Mouse (Mus musculus) lung, postnatal 36 days (tissue): ENCODE results near the gene Slc25a41.
A peak's percentile ranks its signal among the peaks of the same experiment; 100 is the strongest.

Experiments used
- DNase-seq: peaks from one replicate; pipeline ENCODE4 v3.0.0; 2022; ENCODE audit warnings: mixed read lengths

The Slc25a41 gene

DNA sequence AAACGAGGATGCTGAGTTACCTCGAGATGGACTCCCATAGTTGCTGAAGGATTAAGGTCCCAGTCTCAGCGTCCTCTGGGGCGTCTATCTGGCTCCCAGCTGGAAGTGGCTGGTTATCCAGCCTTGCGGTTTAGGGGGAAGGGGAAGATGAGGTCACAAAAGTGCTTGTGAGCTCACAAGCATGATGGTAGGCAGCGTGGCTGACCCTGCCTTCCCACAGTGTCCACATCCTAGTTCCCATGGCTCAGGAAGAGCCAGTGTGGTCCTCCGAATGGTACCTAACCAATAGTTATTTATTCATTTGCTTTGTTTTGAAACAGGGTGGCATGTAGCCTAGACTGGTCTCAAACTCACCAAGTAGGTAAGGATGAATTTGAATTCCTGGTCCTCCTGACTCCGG, at the start of gene Slc25a41:
Gene Slc25a41 (minus strand): TSS at position 101 of the 400 bp plus-strand sequence.
- no peak for DNase-seq

DNA sequence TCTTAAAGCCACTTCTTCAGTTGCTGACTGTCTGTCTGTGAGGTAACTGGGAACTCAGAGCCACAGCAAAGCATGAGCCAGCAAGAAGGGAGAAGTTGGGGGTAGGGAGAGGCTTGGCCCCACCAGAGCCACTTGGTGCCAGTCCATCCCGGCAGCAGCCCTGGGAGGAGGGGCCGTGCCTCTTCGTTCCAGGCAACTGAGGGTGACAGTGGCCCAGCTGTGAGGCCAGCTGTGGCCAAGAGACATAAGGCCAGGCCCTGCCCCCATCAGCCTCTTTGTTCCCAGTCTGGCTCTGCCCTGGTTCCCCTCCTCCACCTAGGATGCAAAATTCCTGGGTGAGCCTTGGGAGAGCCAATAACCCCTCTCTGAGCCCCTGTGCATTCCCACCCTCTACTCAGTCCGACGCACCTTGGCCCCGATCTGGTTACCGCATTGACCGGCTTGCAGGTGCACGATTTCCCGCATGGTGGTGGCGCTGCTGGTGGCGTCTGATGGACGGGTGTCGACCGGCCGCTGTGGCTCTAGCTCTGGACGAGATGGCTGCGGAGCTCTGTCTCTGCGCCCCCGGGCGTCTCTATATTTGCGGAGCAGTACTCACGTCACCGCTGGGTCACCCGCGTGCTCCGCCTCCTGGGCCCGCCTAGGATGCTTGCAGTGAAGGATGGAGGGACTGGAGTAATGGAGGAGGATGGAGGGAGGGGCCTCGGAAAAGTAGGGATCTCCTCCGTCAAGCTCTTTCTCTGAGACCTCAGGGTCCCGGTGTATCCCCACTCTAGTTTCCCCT, 45.8 kb upstream of the Slc25a41 start, which contains the start of gene Tubb4a:
Gene Tubb4a (minus strand): TSS at position 734 of the 784 bp plus-strand sequence.
- DNase-seq, result peak; percentile 32

DNA sequence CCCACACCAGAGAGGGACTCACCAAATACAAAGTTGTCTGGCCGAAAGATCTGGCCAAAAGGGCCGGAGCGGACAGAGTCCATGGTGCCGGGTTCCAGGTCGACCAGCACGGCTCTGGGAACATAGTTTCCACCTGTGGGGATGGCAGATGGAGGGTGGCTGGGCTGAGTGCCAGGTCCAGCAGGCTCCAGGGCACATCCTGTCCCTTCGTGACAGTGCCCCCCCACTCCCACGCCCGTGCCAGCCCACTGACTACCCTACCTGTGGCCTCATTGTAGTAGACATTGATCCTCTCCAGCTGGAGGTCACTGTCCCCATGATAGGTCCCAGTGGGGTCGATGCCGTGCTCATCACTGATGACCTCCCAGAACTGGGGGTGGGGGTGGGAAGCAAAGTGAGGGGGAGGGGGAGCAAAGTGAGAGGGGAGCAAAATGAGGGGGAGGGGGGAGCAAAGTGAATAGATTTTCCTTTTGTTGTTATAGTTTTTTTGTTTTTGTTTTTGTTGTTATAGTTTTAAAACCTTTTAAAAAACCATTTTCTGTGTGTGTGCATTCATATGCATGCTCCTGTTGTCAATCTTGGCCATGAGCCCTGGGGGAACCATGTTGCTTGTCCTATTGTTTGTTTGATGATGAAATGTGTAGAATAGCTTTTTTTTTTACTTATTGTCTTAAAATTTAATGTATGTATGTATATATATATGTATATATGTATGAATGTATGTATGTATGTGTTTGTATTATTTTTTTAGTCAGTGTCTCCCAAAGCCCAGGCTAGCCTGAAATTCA, 44.7 kb upstream of the Slc25a41 start:
- DNase-seq, result no peak

DNA sequence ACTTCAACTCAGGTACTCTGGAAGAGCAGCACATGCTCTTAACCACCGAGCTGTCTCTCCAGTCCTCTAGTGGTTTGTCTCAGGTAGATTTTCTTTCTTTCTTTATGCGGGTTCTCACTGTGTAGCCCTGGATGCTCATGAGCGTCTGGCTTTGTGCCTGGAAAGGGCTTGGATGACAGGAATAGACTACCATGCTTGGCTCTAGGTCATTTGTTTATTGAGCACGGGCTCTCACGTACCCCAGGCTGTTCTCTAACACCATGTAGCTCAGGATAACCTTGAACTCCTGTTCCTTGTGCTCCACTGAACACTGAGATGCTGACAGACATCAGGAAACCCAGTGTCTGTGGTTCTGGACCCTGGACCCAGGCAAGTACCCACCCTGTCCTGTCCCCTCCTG, 41.0 kb upstream of the Slc25a41 start:
- DNase-seq, result no peak

DNA sequence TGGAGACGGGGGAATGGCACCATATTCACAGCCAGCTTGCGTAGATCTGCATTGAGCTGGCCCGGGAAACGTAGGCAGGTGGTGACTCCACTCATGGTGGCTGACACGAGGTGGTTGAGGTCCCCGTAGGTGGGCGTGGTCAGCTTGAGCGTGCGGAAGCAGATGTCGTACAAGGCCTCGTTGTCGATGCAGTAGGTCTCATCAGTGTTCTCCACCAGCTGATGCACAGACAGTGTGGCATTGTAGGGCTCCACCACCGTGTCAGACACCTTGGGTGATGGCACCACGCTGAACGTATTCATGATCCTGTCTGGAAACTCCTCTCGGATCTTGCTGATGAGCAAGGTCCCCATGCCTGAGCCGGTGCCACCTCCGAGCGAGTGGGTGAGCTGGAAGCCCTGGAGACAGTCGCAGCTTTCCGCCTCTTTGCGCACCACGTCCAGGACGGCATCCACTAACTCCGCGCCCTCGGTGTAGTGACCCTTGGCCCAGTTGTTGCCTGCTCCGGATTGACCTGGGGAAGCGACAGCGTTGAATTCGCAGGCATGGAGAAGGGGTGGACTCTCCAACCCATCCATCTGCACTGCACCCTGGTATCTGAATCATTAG, 39.9 kb upstream of the Slc25a41 start:
- DNase-seq, result no peak

DNA sequence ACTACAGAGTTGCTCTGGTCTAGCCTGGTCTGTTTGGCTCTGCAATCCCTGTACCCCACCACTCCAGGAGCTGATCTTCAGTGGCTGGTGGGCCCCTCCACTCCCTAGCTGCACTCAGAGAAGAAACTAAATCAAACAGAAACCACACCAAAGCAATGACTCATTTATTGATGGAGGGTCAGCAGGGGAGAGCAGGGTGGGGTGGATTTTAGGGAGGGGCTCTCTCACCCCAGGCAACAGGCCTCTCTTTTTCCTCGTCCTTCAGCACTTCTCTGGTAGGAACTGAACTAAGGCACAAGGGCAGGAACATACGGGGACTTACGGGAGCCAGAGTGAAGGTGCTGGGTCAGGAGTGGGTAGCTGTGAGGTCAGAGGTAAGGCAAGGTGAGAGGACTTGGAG, 38.5 kb upstream of the Slc25a41 start:
- DNase-seq, result no peak

DNA sequence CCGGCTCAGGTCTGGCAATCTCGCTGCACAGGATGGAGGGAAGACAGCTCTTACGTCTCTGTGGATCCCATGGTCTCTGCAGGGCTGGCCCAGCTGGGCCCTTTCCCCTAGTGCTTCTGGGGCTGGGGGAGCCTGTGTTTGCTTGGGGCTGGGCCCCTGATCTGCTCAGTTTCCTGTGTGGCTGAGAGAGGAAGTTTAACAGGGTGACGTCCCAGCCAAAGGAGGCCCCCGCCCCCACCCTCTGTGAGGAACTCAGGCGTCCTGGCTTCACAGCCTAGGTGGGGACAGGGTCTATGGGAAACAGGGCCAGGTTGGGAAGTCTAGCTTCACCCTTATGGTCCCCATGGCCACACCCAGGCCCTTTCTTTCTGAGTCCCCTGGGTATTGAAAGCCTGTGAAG, 36.9 kb upstream of the Slc25a41 start, which contains the start of gene Dennd1c:
Gene Dennd1c (minus strand): TSS at position 179 of the 400 bp plus-strand sequence.
- peak; percentile 49 for DNase-seq

DNA sequence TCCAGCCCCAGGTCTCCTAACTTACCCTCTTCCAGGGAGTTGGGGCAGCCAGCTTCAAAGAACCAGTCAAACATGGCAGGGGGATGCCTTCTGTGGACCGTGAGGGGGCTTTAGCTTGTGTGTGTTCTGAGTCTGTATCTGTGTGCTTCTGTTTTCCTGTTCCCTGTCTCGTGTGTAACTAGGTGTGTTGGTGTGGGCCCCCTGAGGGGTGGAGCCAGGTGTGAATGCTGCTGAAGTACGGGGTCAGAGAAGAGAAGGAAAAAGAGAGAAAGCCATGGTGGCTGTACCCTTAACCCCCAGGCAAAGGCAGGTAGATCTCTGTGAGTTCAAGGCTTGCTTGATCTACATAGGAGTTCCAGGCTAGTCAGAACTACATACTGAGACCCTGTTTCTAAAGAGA, 35.5 kb upstream of the Slc25a41 start:
- DNase-seq, result no peak

DNA sequence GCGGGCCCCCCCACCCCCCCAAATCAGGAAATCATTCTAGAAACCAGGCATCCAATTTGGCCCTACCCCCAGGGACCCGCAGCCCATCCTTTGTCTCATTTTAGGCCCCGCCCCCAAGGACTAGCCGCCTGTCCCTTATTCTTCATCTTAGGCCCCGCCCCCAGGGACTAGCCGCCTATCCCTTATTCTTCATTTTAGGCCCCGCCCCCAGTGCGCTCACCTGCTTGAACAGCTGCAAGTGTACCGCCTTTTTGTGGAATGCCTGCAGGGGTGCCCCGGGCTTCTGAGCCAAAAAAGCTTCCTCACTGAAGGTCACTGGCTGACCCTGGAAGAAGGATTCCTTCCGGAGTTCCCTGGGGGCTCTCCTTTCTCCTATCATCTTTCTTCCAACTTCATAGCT, 29.2 kb upstream of the Slc25a41 start:
- DNase-seq, result peak; percentile 77

DNA sequence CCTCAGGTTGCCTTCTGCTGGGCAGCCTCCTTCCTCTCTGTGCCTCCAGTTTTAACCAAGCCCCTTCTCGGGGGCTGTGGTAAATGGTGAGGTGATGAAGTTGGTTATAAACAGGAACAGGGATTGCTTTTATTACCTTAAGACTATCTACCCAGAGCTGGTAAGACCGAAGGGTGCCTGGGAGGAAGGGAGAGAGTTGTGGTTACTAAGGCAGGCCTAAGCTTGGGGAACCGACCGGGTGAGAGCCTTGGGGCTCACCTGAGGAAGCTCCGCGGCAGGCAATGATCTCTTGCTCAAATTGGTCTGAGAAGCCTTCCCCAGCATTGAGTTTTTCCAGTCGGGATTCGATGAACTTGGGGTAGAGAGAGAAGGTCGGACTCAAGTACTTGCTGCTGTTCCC, 28.8 kb upstream of the Slc25a41 start:
- no peak for DNase-seq

DNA sequence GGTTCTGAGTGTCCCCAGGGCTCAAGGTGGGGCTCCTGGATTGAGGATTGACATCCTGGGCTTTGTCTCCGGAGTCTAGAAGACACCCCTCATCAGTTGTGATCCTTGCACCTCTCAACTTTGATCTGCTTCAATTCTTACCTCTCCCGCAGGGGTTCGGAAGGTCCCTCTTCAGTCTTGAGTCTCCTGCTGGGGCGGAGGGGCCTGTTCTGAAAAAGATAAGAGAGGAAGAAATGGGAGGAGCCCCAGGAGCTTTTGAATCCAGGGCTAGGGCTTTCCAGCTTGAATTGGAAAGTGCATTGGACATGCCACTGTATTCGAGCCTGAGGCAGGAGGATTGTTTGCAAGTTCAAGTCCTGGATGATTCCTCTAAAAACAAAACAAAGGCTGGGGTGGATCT, 25.5 kb upstream of the Slc25a41 start:
- no peak for DNase-seq

DNA sequence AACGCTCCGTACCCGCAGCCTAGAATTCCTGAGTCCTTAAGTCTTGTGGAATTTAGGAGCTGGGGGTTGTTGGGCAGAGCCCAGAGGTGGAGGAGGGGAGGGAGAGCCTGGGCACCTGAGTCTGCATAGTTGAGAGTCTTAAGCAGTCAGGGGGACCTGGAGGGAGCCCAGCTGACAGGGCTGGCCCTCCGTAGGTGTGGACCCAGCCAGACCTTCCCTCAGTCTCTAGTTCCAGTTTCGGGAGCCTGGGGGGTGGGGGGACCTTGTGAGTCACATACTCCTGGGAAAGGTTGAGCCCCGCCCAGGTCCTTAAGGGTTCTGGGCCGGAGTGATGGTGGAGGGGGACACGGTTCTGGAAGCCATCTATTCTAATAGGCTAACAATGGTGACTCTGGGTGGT, 21.6 kb upstream of the Slc25a41 start:
- peak; percentile 68 for DNase-seq

DNA sequence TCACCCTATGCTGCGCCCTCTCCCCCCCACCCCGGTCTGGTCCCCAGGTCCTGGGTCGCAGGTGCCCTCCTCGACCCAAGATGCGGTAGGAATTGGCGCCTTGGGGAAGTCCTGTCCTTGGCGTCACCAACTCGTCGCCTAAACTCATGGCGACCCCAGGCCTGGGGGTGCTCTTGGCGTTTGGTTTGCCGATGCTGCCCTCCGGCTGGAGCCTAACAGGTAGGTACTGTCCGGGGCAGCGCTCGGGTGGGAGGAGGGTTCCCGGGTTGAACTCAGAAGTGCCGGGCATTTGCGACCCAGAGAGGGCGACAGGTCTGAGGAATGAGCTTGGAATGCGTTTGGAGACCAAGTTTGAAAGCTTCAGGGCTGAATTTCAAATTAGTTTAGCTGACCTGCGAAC, 21.1 kb upstream of the Slc25a41 start:
- DNase-seq, result no peak

DNA sequence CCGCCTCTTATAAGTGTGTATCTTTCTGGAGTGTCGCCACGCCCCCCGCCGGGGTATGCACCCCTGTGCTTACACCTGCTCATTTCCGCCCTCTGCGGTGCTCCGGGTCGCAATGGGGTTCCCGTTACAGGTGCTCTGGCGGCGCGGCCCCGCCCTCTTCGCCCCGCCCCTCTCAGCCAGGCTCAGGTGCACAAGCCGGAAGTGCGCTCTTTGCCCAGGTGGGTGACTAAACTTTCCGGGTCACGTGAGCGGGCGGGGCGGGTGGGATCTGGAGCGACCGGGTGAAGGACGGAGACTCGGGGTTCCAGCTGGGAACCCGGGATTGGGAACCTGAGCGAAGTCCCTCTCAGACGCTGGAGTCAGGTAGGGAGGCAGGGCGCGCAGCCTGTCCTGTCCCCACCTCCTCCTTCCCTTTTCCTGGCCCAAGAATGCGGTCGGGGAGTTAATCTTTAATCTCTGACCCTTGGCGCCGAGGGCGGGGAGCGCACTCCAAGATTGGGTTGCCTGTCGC, 20.6 kb upstream of the Slc25a41 start:
- DNase-seq, result peak; percentile 90

DNA sequence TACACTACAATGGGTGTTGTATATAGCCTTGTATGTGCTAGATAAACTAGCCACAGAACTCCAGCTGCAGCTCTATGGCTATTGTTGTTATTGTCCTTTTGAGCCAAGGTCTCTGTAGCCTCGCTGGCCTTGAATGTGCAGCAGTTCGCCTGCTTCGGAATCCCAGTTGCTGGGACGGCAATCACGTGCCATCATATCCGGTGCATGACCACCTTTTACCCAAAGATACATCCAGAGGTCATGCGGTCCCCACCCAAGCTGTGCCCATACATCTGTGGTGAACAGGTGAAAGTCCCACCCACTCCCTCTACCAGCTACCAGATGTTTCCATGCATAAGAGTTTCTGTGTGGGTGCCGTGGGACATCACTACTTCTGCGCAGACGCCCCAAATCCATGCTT, 19.6 kb upstream of the Slc25a41 start:
- DNase-seq, result no peak

DNA sequence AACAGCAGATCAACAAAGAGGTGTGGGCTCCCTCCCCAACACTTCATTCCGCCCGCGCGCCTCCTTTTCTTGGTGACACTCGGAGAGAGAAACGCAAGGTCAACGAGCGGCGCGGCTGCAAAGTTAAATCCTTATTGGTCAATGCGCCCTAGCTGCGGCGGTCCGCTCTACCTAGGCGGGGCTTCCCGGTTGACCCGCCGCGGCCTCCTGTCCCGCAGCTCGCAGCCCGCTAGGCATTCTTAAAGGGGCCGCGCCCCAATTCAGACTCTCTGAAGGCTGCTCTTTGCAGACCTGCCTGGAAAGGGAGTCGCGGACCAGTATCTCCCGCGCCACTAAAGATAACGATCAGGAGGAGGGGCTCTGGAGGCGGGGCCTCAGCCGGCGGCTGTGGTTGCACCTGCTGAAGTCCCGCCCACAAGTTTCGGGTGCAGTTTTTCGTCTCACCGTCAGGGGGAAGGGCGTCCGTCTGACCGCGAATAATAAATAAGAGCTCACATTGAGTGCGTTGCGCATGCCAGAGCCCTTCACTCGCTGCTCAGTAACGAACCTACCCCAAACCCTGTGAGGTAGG, 18.9 kb upstream of the Slc25a41 start:
- DNase-seq, result peak; percentile 98

DNA sequence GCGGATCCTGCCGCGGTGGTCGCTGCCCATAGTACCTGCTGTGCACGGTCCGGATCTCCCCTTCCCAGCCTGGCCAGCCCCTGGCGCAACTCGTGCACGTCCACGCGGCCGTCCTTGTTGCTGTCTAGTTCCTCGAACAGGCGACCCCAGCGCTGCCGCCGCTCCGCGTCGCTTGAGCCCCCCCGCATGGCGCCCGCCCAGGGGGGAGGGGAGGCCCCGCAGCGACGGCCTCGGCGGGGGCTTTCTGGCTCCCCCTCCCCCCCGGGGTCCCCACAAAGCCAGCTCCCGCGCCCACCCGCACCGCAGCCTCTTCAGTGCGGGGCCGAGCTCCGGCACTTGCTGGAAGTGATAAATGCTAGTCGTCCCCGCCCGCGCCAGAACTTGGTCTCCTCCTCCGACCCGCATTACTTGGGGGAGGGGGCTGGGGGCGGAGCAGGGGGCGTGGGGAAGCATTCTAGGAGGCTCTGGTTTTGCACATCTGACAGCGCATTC, 18.1 kb upstream of the Slc25a41 start, which contains the start of gene Slc25a23:
Gene Slc25a23 (minus strand): TSS at position 378 of the 492 bp plus-strand sequence.
- DNase-seq, result peak; percentile 71

DNA sequence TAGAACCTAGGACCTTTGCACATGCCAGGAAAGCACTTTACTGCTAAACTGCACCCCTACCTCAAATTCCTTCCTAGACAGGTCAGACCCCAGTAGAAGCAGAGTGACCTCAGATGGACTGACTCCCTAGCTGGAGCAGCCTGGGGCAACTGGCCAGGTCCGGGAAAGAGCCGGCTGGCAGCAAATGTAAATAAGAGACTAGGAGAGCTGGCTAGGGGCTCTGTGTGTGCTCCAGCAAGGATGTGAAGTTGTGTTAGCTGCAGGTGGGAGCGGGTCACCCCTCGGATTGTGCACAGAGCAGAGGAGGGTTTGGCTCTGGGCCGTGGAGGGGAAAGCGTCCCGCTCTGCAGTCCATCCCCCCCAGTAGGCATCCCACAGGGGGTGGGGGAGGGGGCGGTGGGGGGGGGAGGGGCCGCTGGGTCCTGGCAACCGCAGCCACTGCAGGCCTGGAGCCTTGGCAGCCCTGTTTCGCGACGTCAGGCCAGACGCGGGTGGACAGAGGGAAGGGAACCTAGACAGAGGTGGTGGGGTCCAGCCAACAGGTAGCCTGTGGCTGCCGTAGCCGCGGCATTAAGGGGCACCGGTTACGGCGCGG, 17.5 kb upstream of the Slc25a41 start, which contains the start of gene Crb3:
Gene Crb3 (plus strand): TSS at position 215 of the 595 bp plus-strand sequence.
- DNase-seq, result peak; percentile 42

DNA sequence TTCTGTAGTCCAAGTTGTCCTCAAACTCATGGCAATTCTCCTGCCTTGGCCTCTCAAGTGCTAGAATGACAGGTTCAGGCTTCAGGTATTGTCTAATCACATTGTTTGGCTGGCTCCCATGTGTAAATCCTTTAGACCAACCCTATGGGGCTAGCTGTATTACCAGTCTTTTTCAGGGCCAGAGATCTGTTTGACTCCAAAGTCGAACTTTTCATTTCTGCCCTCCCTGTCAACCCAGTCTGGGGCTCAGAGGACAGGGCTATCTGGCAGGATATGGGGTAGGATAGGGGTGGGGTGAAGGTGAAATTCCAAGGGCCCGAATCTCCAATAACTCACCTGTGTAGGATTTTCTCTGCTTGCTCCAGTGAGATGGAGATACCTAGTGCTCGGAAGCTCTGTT, 14.8 kb upstream of the Slc25a41 start:
- no peak for DNase-seq

DNA sequence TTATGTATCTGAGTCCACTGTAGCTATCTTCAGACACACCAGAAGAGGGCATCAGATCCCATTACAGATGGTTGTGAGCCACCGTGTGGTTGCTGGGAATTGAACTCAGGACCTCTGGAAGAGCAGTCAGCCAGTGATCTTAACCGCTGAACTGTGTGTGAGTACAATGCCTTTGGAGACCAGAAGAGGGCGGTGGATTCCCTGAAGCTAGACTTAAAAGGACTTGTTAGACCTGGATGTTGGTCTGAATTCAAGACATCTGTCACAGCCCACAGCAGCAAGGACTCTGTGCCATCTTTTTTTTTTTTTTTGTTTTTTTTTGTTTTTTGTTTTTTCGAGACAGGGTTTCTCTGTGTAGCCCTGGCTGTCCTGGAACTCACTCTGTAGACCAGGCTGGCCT, 10.2 kb upstream of the Slc25a41 start:
- DNase-seq, result peak; percentile 32

DNA sequence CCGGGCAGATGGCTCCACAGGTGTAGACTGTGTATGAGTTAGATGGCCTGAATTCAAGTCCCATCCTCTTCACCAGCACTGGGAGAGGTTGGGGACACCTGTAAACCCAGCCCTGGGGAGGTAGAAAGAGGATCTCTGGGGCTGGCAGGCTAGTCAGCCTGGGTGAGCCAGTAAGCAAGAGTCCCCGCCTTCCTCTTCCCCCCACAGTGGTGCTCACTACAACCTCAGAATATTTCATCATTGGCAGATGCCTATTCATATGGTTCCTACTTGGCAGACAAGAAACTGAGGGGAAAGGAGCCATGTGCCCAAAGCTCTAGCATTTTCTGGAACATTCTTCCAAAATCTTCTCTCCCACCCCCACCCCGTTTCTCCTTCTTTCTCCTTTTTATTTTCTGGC, 7.4 kb upstream of the Slc25a41 start:
- DNase-seq, result no peak

DNA sequence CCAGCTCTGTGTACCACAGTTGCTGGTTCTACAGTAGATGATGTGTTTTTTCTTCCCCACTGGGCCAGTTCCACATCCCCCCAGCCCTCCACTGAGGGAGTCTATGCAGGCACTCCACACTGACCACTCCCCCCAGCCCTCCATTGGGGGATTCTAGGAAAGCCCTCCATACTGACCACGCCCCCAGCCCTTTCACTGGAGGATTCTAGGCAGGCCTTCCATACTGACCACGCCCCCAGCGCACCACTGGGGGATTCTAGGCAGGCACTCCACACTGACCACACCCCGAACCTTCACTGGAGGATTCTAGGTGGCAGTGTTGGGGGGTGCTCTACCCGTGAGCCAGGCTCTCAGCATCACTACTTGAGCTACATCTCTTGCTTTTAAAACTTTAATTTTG, 6.0 kb upstream of the Slc25a41 start:
- no peak for DNase-seq
